Mouse (Mus musculus): ENCODE data around the gene Calm4.

Calm4 gene

DNA sequence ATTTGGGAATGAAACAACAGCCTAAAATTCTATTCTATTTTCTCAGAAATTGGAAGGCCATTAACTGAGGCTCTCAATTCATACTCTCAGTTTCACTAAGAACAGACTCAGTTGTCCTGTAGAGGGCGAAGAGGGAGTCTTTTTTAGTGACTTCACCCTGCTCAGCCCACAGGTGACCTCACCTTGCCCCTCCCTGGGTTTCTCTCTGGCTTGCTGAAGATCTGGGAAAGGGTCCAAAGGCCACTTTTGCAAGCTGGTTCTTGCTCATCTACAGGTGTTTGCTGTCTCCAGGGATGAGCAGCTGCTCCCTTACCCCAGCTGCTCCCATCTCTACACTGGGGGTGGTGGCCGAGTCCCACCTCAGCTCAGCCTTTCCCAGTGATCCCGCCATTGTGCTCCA lies 24.8 kb downstream of the Calm4 start:
- DNase-seq: no peak

DNA sequence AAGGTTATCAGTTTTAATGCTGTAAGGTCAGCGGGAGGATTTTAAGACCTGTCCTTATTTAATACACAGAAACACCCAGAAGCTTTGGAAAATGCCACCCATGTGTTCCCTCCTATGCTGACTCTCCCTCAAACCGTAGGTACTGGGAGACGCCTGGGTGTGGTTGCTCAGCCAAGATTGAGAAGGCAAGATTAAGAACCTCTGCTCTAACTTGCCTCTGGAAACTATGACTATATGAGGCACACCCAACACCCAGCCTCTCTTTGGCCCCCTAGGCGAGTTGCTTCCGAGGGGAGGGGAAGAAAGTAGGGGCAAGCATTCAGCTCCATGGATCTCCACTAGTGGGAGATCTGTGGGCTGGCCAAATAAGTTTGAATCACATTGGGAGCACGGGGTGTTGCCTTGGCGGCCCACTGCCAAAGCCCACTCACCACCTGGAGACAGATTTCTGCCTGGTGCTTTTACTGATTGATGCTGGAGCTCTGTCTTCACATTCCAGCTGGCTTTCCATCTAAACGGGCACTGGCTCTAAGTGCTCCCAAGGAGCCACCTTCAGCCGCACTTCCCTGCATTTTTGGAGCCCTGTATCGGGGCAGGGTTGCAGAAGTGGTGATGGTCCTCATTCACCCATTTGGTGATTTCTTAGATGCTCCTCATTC lies 25.5 kb downstream of the Calm4 start:
- no peak for DNase-seq

DNA sequence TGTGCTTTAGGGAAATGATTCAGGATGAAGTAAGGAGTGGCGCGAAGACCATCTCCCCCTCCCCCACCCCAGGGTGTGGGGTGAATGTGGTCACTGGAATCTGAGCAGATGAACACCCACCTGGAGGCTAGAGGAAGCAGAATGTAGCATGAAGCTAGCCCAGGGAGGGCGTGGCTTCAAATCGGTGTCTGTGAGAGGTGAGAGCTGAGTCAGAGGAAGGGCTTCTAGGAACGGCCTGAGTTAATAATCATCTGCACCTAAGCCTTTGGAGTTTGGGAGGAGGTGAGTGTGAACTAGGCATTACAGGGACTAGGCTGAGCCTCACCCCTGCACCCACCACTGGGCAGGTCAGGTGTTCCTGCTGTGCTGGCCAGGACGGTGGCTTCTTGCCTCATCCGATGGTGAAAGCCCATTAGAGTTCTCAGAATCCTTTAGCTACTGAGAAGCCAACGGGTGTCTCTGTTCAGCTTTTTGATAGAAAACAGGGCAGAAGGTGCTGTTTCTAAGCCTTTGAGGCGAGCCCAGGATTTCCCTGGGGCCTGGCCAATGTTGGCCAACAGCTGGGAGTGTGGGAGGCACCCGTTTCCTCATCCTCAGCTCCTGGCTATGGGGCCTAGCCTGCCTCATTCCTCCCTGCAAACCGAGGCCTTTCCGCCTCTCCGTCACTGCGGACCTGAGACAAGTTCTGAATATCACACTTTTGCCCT lies 28.2 kb downstream of the Calm4 start:
- DNase-seq: no peak

DNA sequence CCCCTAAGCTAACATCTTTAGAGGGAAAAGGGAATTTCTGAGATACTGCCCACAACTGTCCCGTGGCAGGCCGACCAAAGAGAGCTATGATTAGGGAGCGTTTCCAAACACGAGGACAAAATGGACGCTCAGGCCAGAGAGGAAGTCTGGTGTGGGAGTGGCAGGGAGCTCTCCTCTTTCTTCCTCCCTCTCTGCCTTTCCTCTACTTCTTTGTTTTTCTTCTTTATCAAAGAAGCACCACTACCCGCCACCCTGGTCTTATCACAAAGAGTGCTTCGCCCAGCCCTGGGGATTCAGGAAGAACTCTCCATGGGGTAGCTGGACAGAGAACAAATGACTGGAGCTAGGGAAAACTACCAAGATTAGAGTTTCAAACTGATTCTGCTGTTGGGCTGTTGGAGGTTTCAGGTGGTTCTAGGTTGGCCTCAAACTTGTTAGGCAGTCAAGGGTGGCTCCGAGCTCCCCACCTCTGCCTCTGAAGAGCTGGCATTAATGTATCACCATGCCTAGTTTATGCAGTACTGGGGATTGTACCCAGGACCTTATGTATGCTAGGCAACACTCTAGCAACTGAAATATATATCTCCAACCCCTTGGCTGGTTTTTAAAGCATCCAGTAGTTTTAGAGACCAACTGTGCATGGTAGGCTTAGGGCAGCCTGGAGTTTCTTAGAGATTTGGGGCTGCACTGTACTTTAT lies 28.9 kb downstream of the Calm4 start:
- no peak for DNase-seq

DNA sequence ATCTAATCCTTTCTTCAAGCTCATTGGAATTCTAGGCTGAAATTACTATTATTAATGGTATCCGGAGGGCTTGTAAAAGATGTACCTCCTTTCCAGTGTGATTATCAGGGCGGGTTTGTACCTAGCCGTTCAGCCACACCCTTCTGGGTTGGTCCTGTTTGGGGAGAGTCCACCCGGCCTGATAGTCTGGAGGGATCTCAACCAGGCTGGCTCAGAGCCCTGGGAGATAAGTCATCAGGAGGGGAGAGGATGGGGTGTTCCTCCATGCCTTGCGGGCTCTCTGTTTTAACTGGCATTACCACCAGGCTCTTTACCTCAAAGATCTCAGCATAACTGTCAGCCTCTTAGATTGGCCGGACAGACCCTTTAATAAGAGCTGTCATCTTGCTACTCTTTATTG lies 29.6 kb downstream of the Calm4 start:
- DNase-seq: no peak

DNA sequence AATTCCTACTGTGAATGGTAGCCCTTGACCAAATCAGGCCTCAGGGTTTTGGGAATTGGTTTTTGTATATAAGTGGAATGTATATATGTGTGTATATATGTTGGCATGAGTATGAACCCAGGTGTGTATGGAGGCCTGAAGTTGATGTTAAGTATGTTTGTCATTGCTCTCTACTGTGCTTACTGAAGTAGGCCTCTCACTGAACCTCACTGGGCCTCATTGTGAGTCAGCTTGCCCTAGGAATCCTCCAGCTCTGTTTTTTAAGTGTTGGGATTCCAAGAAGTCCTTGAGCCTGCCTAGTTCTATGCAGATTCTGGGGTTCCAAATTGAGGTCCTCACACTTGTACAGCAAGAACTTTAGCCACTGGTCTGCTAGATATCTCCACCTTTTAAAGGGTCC lies 32.3 kb downstream of the Calm4 start:
- no peak for DNase-seq

DNA sequence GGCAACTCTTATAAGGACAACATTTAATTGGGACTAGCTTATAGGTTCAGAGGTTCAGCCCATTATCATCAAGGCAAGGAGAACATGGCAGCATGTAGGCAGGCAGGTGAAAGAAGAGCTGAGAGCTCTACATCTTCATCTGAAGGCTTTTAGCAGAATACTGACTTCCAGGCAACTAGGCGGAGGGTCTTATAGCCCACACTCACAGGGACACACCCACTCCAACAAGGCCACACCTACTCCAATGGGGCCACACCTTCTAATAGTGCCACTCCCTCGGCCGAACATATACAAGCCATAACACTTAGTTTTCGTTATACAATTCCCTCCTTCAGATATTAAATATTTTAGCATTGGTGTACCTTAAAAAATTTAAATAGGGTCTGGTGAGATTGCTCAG lies 35.3 kb downstream of the Calm4 start:
- DNase-seq: no peak

DNA sequence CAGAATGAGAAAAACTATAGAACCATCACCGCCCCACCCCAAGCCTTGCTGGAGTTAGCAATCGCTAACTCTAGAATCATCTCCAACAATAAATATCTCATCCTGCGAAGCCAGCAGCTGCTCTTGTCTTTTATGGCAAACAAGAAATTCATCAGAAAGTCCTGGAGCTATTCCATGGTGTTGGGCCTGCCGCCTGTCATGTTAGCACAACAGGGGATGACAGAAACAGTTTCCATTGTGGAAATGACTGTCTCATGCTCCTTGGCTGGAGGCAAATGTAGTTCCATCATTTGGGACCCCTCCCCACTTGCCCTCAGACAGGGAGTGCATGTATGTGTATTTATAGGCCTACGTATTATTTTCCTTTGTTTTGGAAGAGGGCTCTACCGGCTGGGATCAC lies 38.9 kb downstream of the Calm4 start:
- no peak for DNase-seq

DNA sequence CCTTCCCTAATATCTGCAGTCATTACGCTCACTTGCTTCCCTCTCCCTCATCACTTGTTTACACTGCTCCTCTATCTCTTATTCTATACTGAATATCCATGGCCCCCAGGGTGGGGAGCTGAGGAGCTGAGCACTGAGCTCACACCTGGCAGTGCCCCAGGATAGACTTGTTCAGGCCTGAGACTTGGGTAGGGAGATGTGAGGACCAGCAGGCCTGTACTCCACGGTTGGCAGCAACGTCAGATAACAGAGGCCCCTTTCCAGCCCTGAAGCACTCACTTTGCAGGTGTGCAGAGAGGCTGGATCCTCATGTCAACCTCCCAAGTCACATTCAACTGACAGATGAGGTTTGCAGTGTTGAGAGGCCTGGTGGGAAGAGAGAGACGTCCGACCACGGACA lies 39.6 kb downstream of the Calm4 start:
- DNase-seq: no peak

DNA sequence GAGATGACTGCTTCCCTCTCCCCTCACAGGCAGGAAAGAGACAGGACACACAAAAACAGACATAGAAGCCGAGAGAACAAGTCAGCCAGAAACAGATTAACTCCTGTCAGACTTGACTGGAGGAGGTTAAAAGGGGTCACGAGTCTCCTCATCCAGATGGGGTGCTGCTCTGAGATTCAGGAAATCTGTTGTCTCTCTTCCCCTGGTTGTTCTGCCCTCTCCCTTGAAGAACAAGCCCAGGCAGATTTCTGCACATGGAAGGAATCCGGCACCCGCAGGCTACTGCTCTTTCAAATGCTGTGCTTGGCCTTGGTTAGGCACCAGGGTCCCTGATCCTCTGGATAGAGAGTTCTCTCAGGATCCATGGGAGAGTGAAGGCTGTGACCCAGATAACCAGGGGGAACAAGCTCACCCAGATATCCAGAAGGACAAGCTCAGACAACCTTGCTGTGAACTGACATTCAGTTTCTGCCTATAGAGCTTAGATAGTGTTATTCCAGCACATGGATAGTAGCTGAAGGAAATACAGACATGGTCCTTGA lies 40.2 kb downstream of the Calm4 start:
- DNase-seq: no peak

DNA sequence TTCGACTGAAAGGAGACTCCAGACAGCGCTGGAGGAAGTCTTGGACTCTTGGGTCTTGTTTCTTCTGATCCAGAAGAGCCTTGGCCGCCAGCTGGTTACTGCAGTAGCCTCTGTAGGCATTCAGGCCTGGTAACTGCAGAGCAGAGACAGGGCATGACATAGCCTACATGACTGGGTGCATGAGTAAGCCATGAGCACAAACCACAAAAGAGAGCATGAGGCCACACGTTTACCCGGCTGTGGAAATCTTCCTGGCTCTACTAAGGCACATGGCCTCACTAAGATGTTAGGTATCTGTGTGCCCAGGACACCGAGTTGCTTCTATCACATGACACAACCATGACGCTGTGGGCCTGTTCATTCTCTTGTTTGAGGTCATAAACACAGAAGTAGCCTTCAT lies 49.1 kb downstream of the Calm4 start:
- DNase-seq: no peak

Data from thymus, postnatal 25 days (tissue).